Mouse (Mus musculus): ENCODE measurements around the gene Ypel4.
A peak's percentile ranks its signal among the peaks of the same experiment; 100 is the strongest.
"Not testable (repeated sequence)": the region's sequence is repeated elsewhere in the genome, so short reads cannot be mapped to it uniquely, and the experiment has no call there.

Gene Ypel4

GRCm38 (mm10) chr2:84728191-84728590 is 5.7 kb upstream of the Ypel4 start:
- DNase-seq, result not testable (repeated sequence)

GRCm38 (mm10) chr2:84731206-84731605 is 2.7 kb upstream of the Ypel4 start:
- DNase-seq, result no peak

GRCm38 (mm10) chr2:84732394-84732793 is 1.5 kb upstream of the Ypel4 start:
- no peak for DNase-seq

- DNase-seq, result no peak
These were observed 550 bp downstream of the Ypel4 start for GRCm38 (mm10) chr2:84734351-84734864.

GRCm38 (mm10) chr2:84734919-84735318 is 1.1 kb downstream of the Ypel4 start:
- no peak for DNase-seq

GRCm38 (mm10) chr2:84735346-84735920 is 1.6 kb downstream of the Ypel4 start:
- DNase-seq, result no peak

GRCm38 (mm10) chr2:84736312-84737161 is 2.7 kb downstream of the Ypel4 start:
- no peak for DNase-seq

- DNase-seq, result no peak
These were observed 3.6 kb downstream of the Ypel4 start for GRCm38 (mm10) chr2:84737451-84737925.

GRCm38 (mm10) chr2:84738271-84738911 is 4.5 kb downstream of the Ypel4 start:
- no peak for DNase-seq

GRCm38 (mm10) chr2:84740608-84741333 is 6.9 kb downstream of the Ypel4 start:
- DNase-seq, result no peak

- DNase-seq, result no peak
These were observed 8.1 kb downstream of the Ypel4 start for GRCm38 (mm10) chr2:84741841-84742450.

GRCm38 (mm10) chr2:84742451-84743283 is 8.8 kb downstream of the Ypel4 start:
- DNase-seq, result peak; percentile 38

- DNase-seq, result peak; percentile 71
These were observed 9.7 kb downstream of the Ypel4 start, which contains the start of gene Gm19426 for GRCm38 (mm10) chr2:84743561-84743960. TSS of gene Gm19426 (minus strand) at chr2:84743655.

- DNase-seq, result no peak
These were observed 10.3 kb downstream of the Ypel4 start for GRCm38 (mm10) chr2:84744126-84744525.

- no peak for DNase-seq
These were observed 16.3 kb downstream of the Ypel4 start for GRCm38 (mm10) chr2:84750115-84750514.

- DNase-seq, result no peak
These were observed 22.4 kb downstream of the Ypel4 start for GRCm38 (mm10) chr2:84756245-84756644.

GRCm38 (mm10) chr2:84757026-84757682 is 23.3 kb downstream of the Ypel4 start:
- DNase-seq, result no peak

- no peak for DNase-seq
These were observed 24.8 kb downstream of the Ypel4 start for GRCm38 (mm10) chr2:84758542-84759127.

- DNase-seq, result no peak
These were observed 26.9 kb downstream of the Ypel4 start for GRCm38 (mm10) chr2:84760777-84761176.

- DNase-seq, result no peak
These were observed 27.5 kb downstream of the Ypel4 start for GRCm38 (mm10) chr2:84761309-84761708.

Data from right cerebral cortex, postnatal 14 days (tissue).